Mouse (Mus musculus): Measurements from ENCODE around the gene Bud31. TPM values are rescaled to one million over a fixed set of nuclear protein-coding genes. Genes with fewer than 3 reads are reported as not detected.

Bud31 gene
- polyA plus RNA-seq, 1 experiment from 2014 or later: 186 TPM

- Histone ChIP-seq H3K9me3 (ENCODE audit: control insufficient read depth, low read depth, low read length) (no peaks in the 10 kb centered on the region), H3K4me2 (replicated peaks; ENCODE audit: low read depth, low read length) (no peak overlapping the region), H3K36me3 (ENCODE audit: control insufficient read depth, insufficient read depth, low read length) (peaks cover 19% of the 10 kb centered on the region; the same call in 1 of the 2 replicates), H3K27ac (ENCODE audit: low read length) (no peak overlapping the region), H3K9ac (replicated peaks; ENCODE audit: low read depth, low read length) (no peak overlapping the region), H3K4me1 (ENCODE audit: control insufficient read depth, insufficient read depth, low read length) (peaks cover 11% of the 10 kb centered on the region; the same call in 1 of the 2 replicates), H3K4me3 (ENCODE audit: low read depth, low read length) (no peak overlapping the region), H3K27me3 (ENCODE audit: control insufficient read depth, insufficient read depth, low read length) (no peaks in the 10 kb centered on the region)
- no peak for ATAC-seq (ENCODE audit: insufficient number of reproducible peaks, insufficient read depth, low FRiP score, low read depth)
- WGBS: 82% methylated on average over 15 of the region's 15 CpGs
Measured at GRCm38 (mm10) chr5:145165184-145165583, 25.0 kb downstream of the Bud31 start.

GRCm38 (mm10) chr5:145166536-145167305 lies 26.6 kb downstream of the Bud31 start, which contains the start of the genes Ptcd1 and Cpsf4:
Gene Ptcd1 (minus strand): TSS chr5:145167108.
Gene Cpsf4 (plus strand): TSS chr5:145167213.
- Histone ChIP-seq H3K9ac (replicated peaks; ENCODE audit: low read depth, low read length) (peak within 1 kb of the TSS; percentile 93), H3K36me3 (ENCODE audit: control insufficient read depth, insufficient read depth, low read length) (peaks cover 32% of the 10 kb centered on the region), H3K4me3 (ENCODE audit: low read depth, low read length) (peak within 1 kb of the TSS; percentile 89), H3K4me2 (replicated peaks; ENCODE audit: low read depth, low read length) (peak within 1 kb of the TSS; percentile 91), H3K4me1 (ENCODE audit: control insufficient read depth, insufficient read depth, low read length) (peaks cover 11% of the 10 kb centered on the region; the same call in 1 of the 2 replicates), H3K27me3 (ENCODE audit: control insufficient read depth, insufficient read depth, low read length) (no peaks in the 10 kb centered on the region), H3K9me3 (ENCODE audit: control insufficient read depth, low read depth, low read length) (no peaks in the 10 kb centered on the region), H3K27ac (ENCODE audit: low read length) (peak within 1 kb of the TSS; percentile 84)
- ATAC-seq (ENCODE audit: insufficient number of reproducible peaks, insufficient read depth, low FRiP score, low read depth): peak; percentile 96
- WGBS: under 1% methylated on average over 51 of the region's 51 CpGs

- peaks cover 36% of the 10 kb centered on the region for H3K36me3 ChIP-seq (ENCODE audit: control insufficient read depth, insufficient read depth, low read length)
- H3K4me3 ChIP-seq (ENCODE audit: low read depth, low read length): peak overlapping the region; percentile 89
- H3K27me3 ChIP-seq (ENCODE audit: control insufficient read depth, insufficient read depth, low read length): no peaks in the 10 kb centered on the region
- under 1% methylated on average over 28 of the region's 28 CpGs for WGBS
- peak overlapping the region; percentile 93 for H3K9ac ChIP-seq (replicated peaks; ENCODE audit: low read depth, low read length)
- peak overlapping the region; percentile 76 for H3K27ac ChIP-seq (ENCODE audit: low read length)
- H3K4me1 ChIP-seq (ENCODE audit: control insufficient read depth, insufficient read depth, low read length): peaks cover 11% of the 10 kb centered on the region; the same call in 1 of the 2 replicates
- H3K9me3 ChIP-seq (ENCODE audit: control insufficient read depth, low read depth, low read length): no peaks in the 10 kb centered on the region
- H3K4me2 ChIP-seq (replicated peaks; ENCODE audit: low read depth, low read length): peak overlapping the region; percentile 91
- peak; percentile 44 for ATAC-seq (ENCODE audit: insufficient number of reproducible peaks, insufficient read depth, low FRiP score, low read depth)
Measured at GRCm38 (mm10) chr5:145167306-145167661, 27.1 kb downstream of the Bud31 start.

- WGBS: 89% methylated on average over 18 of the region's 18 CpGs
- Histone ChIP-seq H3K27me3 (ENCODE audit: control insufficient read depth, insufficient read depth, low read length) (no peaks in the 10 kb centered on the region), H3K9ac (replicated peaks; ENCODE audit: low read depth, low read length) (no peak overlapping the region), H3K27ac (ENCODE audit: low read length) (no peak overlapping the region), H3K4me1 (ENCODE audit: control insufficient read depth, insufficient read depth, low read length) (no peaks in the 10 kb centered on the region), H3K4me2 (replicated peaks; ENCODE audit: low read depth, low read length) (no peak overlapping the region), H3K9me3 (ENCODE audit: control insufficient read depth, low read depth, low read length) (no peaks in the 10 kb centered on the region), H3K36me3 (ENCODE audit: control insufficient read depth, insufficient read depth, low read length) (peaks cover 98% of the 10 kb centered on the region), H3K4me3 (ENCODE audit: low read depth, low read length) (no peak overlapping the region)
- no peak for ATAC-seq (ENCODE audit: insufficient number of reproducible peaks, insufficient read depth, low FRiP score, low read depth)
Measured at GRCm38 (mm10) chr5:145178461-145178980, 38.4 kb downstream of the Bud31 start.

- no peak overlapping the region for H3K4me2 ChIP-seq (replicated peaks; ENCODE audit: low read depth, low read length)
- peaks cover 72% of the 10 kb centered on the region for H3K36me3 ChIP-seq (ENCODE audit: control insufficient read depth, insufficient read depth, low read length)
- ATAC-seq (ENCODE audit: insufficient number of reproducible peaks, insufficient read depth, low FRiP score, low read depth): no peak
- H3K4me3 ChIP-seq (ENCODE audit: low read depth, low read length): no peak overlapping the region
- no peak overlapping the region for H3K9ac ChIP-seq (replicated peaks; ENCODE audit: low read depth, low read length)
- H3K27ac ChIP-seq (ENCODE audit: low read length): no peak overlapping the region
- H3K9me3 ChIP-seq (ENCODE audit: control insufficient read depth, low read depth, low read length): no peaks in the 10 kb centered on the region
- WGBS: 93% methylated on average over 2 of the region's 2 CpGs
- no peaks in the 10 kb centered on the region for H3K27me3 ChIP-seq (ENCODE audit: control insufficient read depth, insufficient read depth, low read length)
- peaks cover 6% of the 10 kb centered on the region for H3K4me1 ChIP-seq (ENCODE audit: control insufficient read depth, insufficient read depth, low read length)
Measured at GRCm38 (mm10) chr5:145185244-145185643, 45.1 kb downstream of the Bud31 start.

- Histone ChIP-seq H3K9ac (replicated peaks; ENCODE audit: low read depth, low read length) (no peak overlapping the region), H3K27ac (ENCODE audit: low read length) (no peak overlapping the region), H3K27me3 (ENCODE audit: control insufficient read depth, insufficient read depth, low read length) (no peaks in the 10 kb centered on the region), H3K4me2 (replicated peaks; ENCODE audit: low read depth, low read length) (no peak overlapping the region), H3K36me3 (ENCODE audit: control insufficient read depth, insufficient read depth, low read length) (peaks cover 34% of the 10 kb centered on the region), H3K4me3 (ENCODE audit: low read depth, low read length) (no peak overlapping the region), H3K9me3 (ENCODE audit: control insufficient read depth, low read depth, low read length) (no peaks in the 10 kb centered on the region), H3K4me1 (ENCODE audit: control insufficient read depth, insufficient read depth, low read length) (peaks cover 11% of the 10 kb centered on the region)
- no peak for ATAC-seq (ENCODE audit: insufficient number of reproducible peaks, insufficient read depth, low FRiP score, low read depth)
- 89% methylated on average over 6 of the region's 6 CpGs for WGBS
Measured at GRCm38 (mm10) chr5:145189416-145189815, 49.3 kb downstream of the Bud31 start.

- Histone ChIP-seq H3K36me3 (ENCODE audit: control insufficient read depth, insufficient read depth, low read length) (peaks cover 34% of the 10 kb centered on the region), H3K27ac (ENCODE audit: low read length) (no peak overlapping the region), H3K9ac (replicated peaks; ENCODE audit: low read depth, low read length) (peak overlapping the region; percentile 57), H3K9me3 (ENCODE audit: control insufficient read depth, low read depth, low read length) (no peaks in the 10 kb centered on the region), H3K4me1 (ENCODE audit: control insufficient read depth, insufficient read depth, low read length) (peaks cover 11% of the 10 kb centered on the region), H3K4me3 (ENCODE audit: low read depth, low read length) (peak overlapping the region; percentile 64), H3K27me3 (ENCODE audit: control insufficient read depth, insufficient read depth, low read length) (no peaks in the 10 kb centered on the region), H3K4me2 (replicated peaks; ENCODE audit: low read depth, low read length) (peak overlapping the region; percentile 74)
- 44% methylated on average over 5 of the region's 5 CpGs for WGBS
- no peak for ATAC-seq (ENCODE audit: insufficient number of reproducible peaks, insufficient read depth, low FRiP score, low read depth)
Measured at GRCm38 (mm10) chr5:145190373-145190772, 50.2 kb downstream of the Bud31 start.

GRCm38 (mm10) chr5:145190875-145191798 lies 51.0 kb downstream of the Bud31 start:
- H3K9ac ChIP-seq (replicated peaks; ENCODE audit: low read depth, low read length): peak overlapping the region; percentile 57
- H3K27me3 ChIP-seq (ENCODE audit: control insufficient read depth, insufficient read depth, low read length): no peaks in the 10 kb centered on the region
- H3K4me3 ChIP-seq (ENCODE audit: low read depth, low read length): peak overlapping the region; percentile 64
- H3K4me1 ChIP-seq (ENCODE audit: control insufficient read depth, insufficient read depth, low read length): peaks cover 11% of the 10 kb centered on the region
- peak; percentile 92 for ATAC-seq (ENCODE audit: insufficient number of reproducible peaks, insufficient read depth, low FRiP score, low read depth)
- H3K9me3 ChIP-seq (ENCODE audit: control insufficient read depth, low read depth, low read length): no peaks in the 10 kb centered on the region
- under 1% methylated on average over 41 of the region's 41 CpGs for WGBS
- H3K4me2 ChIP-seq (replicated peaks; ENCODE audit: low read depth, low read length): peak overlapping the region; percentile 74
- H3K36me3 ChIP-seq (ENCODE audit: control insufficient read depth, insufficient read depth, low read length): peaks cover 34% of the 10 kb centered on the region
- H3K27ac ChIP-seq (ENCODE audit: low read length): peak overlapping the region; percentile 58
